Mouse (Mus musculus): ENCODE results near the gene Cpa2. TPM values are rescaled to one million over a fixed set of nuclear protein-coding genes. Genes with fewer than 3 reads are reported as not detected.

The Cpa2 gene
- polyA plus RNA-seq, 1 experiment from 2014 or later, result 15.9 TPM

DNA sequence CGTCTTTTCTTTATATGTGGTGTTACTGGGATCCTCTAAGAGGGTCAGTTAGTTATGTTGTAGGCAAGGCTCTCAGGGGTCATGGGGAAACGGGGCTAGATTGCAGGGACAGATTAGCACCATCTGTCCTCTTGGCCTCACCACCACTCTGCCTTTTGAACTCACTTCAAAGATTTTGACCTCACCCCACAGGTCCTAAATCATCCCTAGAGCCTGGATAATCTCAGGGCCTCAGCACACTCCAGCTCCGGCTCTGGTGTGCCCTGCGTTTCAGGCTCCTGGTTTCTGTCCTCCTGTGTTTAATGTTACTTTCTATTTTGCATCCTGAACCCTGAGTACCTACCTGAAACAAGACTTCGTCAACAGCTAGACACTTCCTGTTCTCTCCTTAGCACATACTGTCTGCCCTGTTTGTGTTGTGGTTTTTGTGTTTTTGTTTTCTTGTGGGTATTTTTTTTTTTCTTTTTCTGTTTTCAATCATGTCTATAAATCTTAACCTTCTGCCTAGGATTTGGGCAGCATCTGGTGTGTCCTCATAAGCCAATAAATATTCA is 50.5 kb downstream of the Cpa2 start:
- H3K27me3 ChIP-seq (ENCODE audit: insufficient read depth, low read length), result no peaks in the 10 kb centered on the region
- no peaks in the 10 kb centered on the region for H3K36me3 ChIP-seq (ENCODE audit: insufficient read depth, low read length)
- H3K27ac ChIP-seq (ENCODE audit: low read length), result no peak overlapping the region
- H3K4me2 ChIP-seq (replicated peaks; ENCODE audit: low read depth, low read length), result no peak overlapping the region
- no peak overlapping the region for H3K9ac ChIP-seq (replicated peaks; ENCODE audit: low read length)
- no peak for ATAC-seq (ENCODE audit: low FRiP score, low TSS enrichment)
- H3K4me1 ChIP-seq (ENCODE audit: insufficient read depth, low read length), result peaks cover 19% of the 10 kb centered on the region
- 27% methylated on average over 5 of the region's 5 CpGs for WGBS
- no peak overlapping the region for H3K4me3 ChIP-seq (ENCODE audit: low read length)
- no peaks in the 10 kb centered on the region for H3K9me3 ChIP-seq (ENCODE audit: low read length)

GRCm38 (mm10) chr6:30592417-30592974 is 51.1 kb downstream of the Cpa2 start:
- Histone ChIP-seq H3K4me3 (ENCODE audit: low read length) (no peak overlapping the region), H3K4me1 (ENCODE audit: insufficient read depth, low read length) (peaks cover 19% of the 10 kb centered on the region), H3K9me3 (ENCODE audit: low read length) (no peaks in the 10 kb centered on the region), H3K36me3 (ENCODE audit: insufficient read depth, low read length) (no peaks in the 10 kb centered on the region), H3K9ac (replicated peaks; ENCODE audit: low read length) (no peak overlapping the region), H3K4me2 (replicated peaks; ENCODE audit: low read depth, low read length) (no peak overlapping the region), H3K27me3 (ENCODE audit: insufficient read depth, low read length) (no peaks in the 10 kb centered on the region), H3K27ac (ENCODE audit: low read length) (no peak overlapping the region)
- 60% methylated on average over 10 of the region's 10 CpGs for WGBS
- no peak for ATAC-seq (ENCODE audit: low FRiP score, low TSS enrichment)

- H3K27ac ChIP-seq (ENCODE audit: low read length), result no peak overlapping the region
- 78% methylated on average over 7 of the region's 7 CpGs for WGBS
- no peaks in the 10 kb centered on the region for H3K36me3 ChIP-seq (ENCODE audit: insufficient read depth, low read length)
- no peaks in the 10 kb centered on the region for H3K27me3 ChIP-seq (ENCODE audit: insufficient read depth, low read length)
- H3K9ac ChIP-seq (replicated peaks; ENCODE audit: low read length), result no peak overlapping the region
- no peak overlapping the region for H3K4me2 ChIP-seq (replicated peaks; ENCODE audit: low read depth, low read length)
- peaks cover 25% of the 10 kb centered on the region for H3K4me1 ChIP-seq (ENCODE audit: insufficient read depth, low read length)
- H3K4me3 ChIP-seq (ENCODE audit: low read length), result no peak overlapping the region
- no peaks in the 10 kb centered on the region for H3K9me3 ChIP-seq (ENCODE audit: low read length)
- no peak for ATAC-seq (ENCODE audit: low FRiP score, low TSS enrichment)
These were observed 53.0 kb downstream of the Cpa2 start for GRCm38 (mm10) chr6:30594364-30594763.

DNA sequence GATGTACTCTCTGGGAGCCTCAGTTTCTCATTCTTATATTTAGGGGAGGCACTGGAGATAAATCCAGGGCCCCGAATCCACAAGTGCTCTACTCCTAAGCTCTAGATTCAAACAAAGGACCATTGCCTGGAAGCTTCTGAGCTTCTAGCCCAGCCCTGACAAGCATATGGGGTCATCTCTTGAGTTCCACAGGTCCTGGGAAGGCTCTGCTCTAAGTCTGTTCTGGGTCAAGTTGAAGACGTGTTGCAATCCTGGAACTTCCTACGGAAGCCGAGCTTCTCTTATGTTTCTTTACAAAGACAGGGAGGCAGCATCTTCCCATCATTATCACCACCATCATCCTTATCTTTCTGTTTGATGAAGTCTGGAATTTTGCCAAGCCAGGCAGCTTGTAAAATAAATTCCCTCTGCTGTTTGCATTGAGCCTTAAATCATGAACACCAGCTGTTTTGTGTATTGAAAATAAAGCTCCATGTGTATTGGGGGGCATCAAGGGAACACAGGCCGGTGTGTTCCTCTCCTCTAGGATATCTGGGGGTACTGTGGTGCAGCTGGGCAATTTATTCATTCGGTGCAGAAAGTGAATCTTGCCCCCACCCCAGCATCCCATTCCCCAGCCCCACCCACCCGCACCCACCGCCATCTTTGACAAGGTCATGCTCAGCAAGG is 55.0 kb downstream of the Cpa2 start:
- no peak for ATAC-seq (ENCODE audit: low FRiP score, low TSS enrichment)
- peaks cover 23% of the 10 kb centered on the region for H3K4me1 ChIP-seq (ENCODE audit: insufficient read depth, low read length)
- H3K4me3 ChIP-seq (ENCODE audit: low read length), result no peak overlapping the region
- H3K9me3 ChIP-seq (ENCODE audit: low read length), result no peaks in the 10 kb centered on the region
- no peak overlapping the region for H3K4me2 ChIP-seq (replicated peaks; ENCODE audit: low read depth, low read length)
- no peaks in the 10 kb centered on the region for H3K27me3 ChIP-seq (ENCODE audit: insufficient read depth, low read length)
- 74% methylated on average over 8 of the region's 8 CpGs for WGBS
- H3K9ac ChIP-seq (replicated peaks; ENCODE audit: low read length), result no peak overlapping the region
- H3K27ac ChIP-seq (ENCODE audit: low read length), result peak overlapping the region; percentile 6
- H3K36me3 ChIP-seq (ENCODE audit: insufficient read depth, low read length), result no peaks in the 10 kb centered on the region

GRCm38 (mm10) chr6:30600033-30600432 is 58.7 kb downstream of the Cpa2 start:
- no peak overlapping the region for H3K4me3 ChIP-seq (ENCODE audit: low read length)
- ATAC-seq (ENCODE audit: low FRiP score, low TSS enrichment), result peak; percentile 72
- no peaks in the 10 kb centered on the region for H3K9me3 ChIP-seq (ENCODE audit: low read length)
- no peaks in the 10 kb centered on the region for H3K36me3 ChIP-seq (ENCODE audit: insufficient read depth, low read length)
- peak overlapping the region; percentile 74 for H3K27ac ChIP-seq (ENCODE audit: low read length)
- H3K4me2 ChIP-seq (replicated peaks; ENCODE audit: low read depth, low read length), result no peak overlapping the region
- H3K9ac ChIP-seq (replicated peaks; ENCODE audit: low read length), result no peak overlapping the region
- H3K4me1 ChIP-seq (ENCODE audit: insufficient read depth, low read length), result peaks cover 20% of the 10 kb centered on the region
- H3K27me3 ChIP-seq (ENCODE audit: insufficient read depth, low read length), result no peaks in the 10 kb centered on the region
- 22% methylated on average over 3 of the region's 3 CpGs for WGBS

DNA sequence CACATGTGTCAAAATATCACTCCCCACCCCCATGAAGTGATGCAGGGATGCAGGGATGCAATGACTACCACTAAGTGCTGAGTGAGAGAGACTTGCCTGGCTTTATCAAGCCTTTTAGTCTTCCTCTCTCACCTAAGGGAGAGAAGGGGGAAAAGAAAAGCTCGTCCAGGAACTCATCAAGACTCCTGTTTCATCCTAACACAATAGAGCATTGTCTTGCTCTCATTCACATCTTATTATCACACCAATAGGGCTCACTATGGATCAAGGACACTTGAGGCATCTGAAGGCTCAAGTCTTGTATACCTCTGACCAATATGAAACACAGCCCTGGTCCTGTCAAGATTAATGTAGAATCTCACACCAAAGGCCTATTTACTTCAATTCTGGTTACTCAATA is 59.6 kb downstream of the Cpa2 start:
- H3K9ac ChIP-seq (replicated peaks; ENCODE audit: low read length), result no peak overlapping the region
- no peak overlapping the region for H3K27ac ChIP-seq (ENCODE audit: low read length)
- 95% methylated on average over 1 of the region's 1 CpGs for WGBS
- H3K4me1 ChIP-seq (ENCODE audit: insufficient read depth, low read length), result peaks cover 20% of the 10 kb centered on the region
- no peaks in the 10 kb centered on the region for H3K27me3 ChIP-seq (ENCODE audit: insufficient read depth, low read length)
- H3K4me2 ChIP-seq (replicated peaks; ENCODE audit: low read depth, low read length), result no peak overlapping the region
- no peaks in the 10 kb centered on the region for H3K9me3 ChIP-seq (ENCODE audit: low read length)
- H3K36me3 ChIP-seq (ENCODE audit: insufficient read depth, low read length), result no peaks in the 10 kb centered on the region
- H3K4me3 ChIP-seq (ENCODE audit: low read length), result no peak overlapping the region
- ATAC-seq (ENCODE audit: low FRiP score, low TSS enrichment), result no peak

- Histone ChIP-seq H3K4me2 (replicated peaks; ENCODE audit: low read depth, low read length) (no peak overlapping the region), H3K27me3 (ENCODE audit: insufficient read depth, low read length) (no peaks in the 10 kb centered on the region), H3K27ac (ENCODE audit: low read length) (no peak overlapping the region), H3K9ac (replicated peaks; ENCODE audit: low read length) (no peak overlapping the region), H3K4me1 (ENCODE audit: insufficient read depth, low read length) (peaks cover 15% of the 10 kb centered on the region; the same call in 1 of the 2 replicates), H3K4me3 (ENCODE audit: low read length) (no peak overlapping the region), H3K9me3 (ENCODE audit: low read length) (no peaks in the 10 kb centered on the region), H3K36me3 (ENCODE audit: insufficient read depth, low read length) (no peaks in the 10 kb centered on the region)
- no peak for ATAC-seq (ENCODE audit: low FRiP score, low TSS enrichment)
- WGBS, result 39% methylated on average over 7 of the region's 7 CpGs
These were observed 63.0 kb downstream of the Cpa2 start for GRCm38 (mm10) chr6:30604342-30604867.

DNA sequence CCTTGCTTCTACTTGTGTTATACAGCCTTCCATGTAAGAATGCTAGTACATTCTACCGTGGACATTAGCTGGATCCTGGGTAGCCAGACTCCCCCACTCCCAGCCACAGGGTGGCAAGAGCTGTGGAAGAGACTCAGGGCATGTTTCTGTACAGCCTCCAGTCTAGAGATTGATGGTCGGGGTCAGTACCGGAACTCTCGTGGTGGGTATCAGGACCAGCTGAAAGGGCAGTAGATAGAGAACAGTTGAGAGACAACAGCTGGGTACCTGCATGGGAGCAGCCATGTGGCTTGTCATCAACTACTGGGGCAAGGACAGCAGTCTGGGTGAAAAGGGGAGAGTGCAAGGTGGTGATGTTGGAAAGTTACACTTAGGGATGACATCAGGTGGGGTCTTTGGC is 63.7 kb downstream of the Cpa2 start:
- 71% methylated on average over 4 of the region's 4 CpGs for WGBS
- no peak overlapping the region for H3K27ac ChIP-seq (ENCODE audit: low read length)
- H3K27me3 ChIP-seq (ENCODE audit: insufficient read depth, low read length), result no peaks in the 10 kb centered on the region
- no peaks in the 10 kb centered on the region for H3K9me3 ChIP-seq (ENCODE audit: low read length)
- no peak overlapping the region for H3K9ac ChIP-seq (replicated peaks; ENCODE audit: low read length)
- ATAC-seq (ENCODE audit: low FRiP score, low TSS enrichment), result no peak
- H3K4me2 ChIP-seq (replicated peaks; ENCODE audit: low read depth, low read length), result no peak overlapping the region
- H3K36me3 ChIP-seq (ENCODE audit: insufficient read depth, low read length), result no peaks in the 10 kb centered on the region
- H3K4me1 ChIP-seq (ENCODE audit: insufficient read depth, low read length), result peaks cover 13% of the 10 kb centered on the region; the same call in 1 of the 2 replicates
- H3K4me3 ChIP-seq (ENCODE audit: low read length), result no peak overlapping the region

DNA sequence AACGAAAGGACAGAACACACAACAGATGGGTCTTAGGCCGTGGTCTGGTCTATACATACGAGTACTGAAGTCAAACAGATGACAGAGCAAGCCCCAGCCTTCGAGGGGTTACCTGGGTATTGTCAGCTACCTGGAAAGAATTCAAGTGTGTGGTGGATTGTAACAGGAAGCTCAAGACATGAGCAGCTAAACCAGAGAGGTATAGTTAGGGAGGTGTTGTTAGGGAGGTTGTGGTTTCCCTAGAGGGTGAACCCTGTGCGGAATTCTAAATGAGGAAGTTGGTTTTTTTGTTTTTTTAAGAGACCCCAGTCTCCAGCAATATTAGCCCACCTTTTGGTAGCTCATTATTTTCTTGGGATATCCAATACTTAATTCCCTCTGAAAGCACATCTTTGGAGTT is 64.3 kb downstream of the Cpa2 start:
- ATAC-seq (ENCODE audit: low FRiP score, low TSS enrichment), result no peak
- H3K36me3 ChIP-seq (ENCODE audit: insufficient read depth, low read length), result no peaks in the 10 kb centered on the region
- 58% methylated on average over 5 of the region's 5 CpGs for WGBS
- H3K9me3 ChIP-seq (ENCODE audit: low read length), result no peaks in the 10 kb centered on the region
- H3K27ac ChIP-seq (ENCODE audit: low read length), result no peak overlapping the region
- no peak overlapping the region for H3K4me2 ChIP-seq (replicated peaks; ENCODE audit: low read depth, low read length)
- no peak overlapping the region for H3K9ac ChIP-seq (replicated peaks; ENCODE audit: low read length)
- H3K27me3 ChIP-seq (ENCODE audit: insufficient read depth, low read length), result no peaks in the 10 kb centered on the region
- H3K4me1 ChIP-seq (ENCODE audit: insufficient read depth, low read length), result peaks cover 8% of the 10 kb centered on the region; the same call in 1 of the 2 replicates
- H3K4me3 ChIP-seq (ENCODE audit: low read length), result no peak overlapping the region

- H3K27ac ChIP-seq (ENCODE audit: low read length), result no peak within 1 kb of the TSS
- ATAC-seq (ENCODE audit: low FRiP score, low TSS enrichment), result no peak
- WGBS, result 94% methylated on average over 7 of the region's 7 CpGs
These were observed 69.3 kb downstream of the Cpa2 start, which contains the start of gene Cpa5 for GRCm38 (mm10) chr6:30610710-30611109. Gene Cpa5, plus strand, starts transcription at chr6:30611010.

More at GRCm38 (mm10) chr6:30610710-30611109, 69.3 kb downstream of the Cpa2 start, which contains the start of gene Cpa5:
- Histone ChIP-seq H3K27me3 (ENCODE audit: insufficient read depth, low read length) (no peaks in the 10 kb centered on the region), H3K4me3 (ENCODE audit: low read length) (no peak within 1 kb of the TSS), H3K36me3 (ENCODE audit: insufficient read depth, low read length) (no peaks in the 10 kb centered on the region), H3K9me3 (ENCODE audit: low read length) (no peaks in the 10 kb centered on the region), H3K9ac (replicated peaks; ENCODE audit: low read length) (no peak within 1 kb of the TSS), H3K4me1 (ENCODE audit: insufficient read depth, low read length) (peaks cover 9% of the 10 kb centered on the region), H3K4me2 (replicated peaks; ENCODE audit: low read depth, low read length) (no peak within 1 kb of the TSS)
